Mouse (Mus musculus): ENCODE results near the gene Kalrn.

Kalrn gene

GRCm38 (mm10) chr16:33939636-33940035 lies 633.7 kb downstream of the Kalrn start:
- CTCF ChIA-PET: no interaction called here

GRCm38 (mm10) chr16:33939133-33939531 lies 634.2 kb downstream of the Kalrn start:
- CTCF ChIA-PET: interaction anchor here (0.7 kb wide), 1 partner anchor 123 kb away, joined by 3 read pairs; no protein-coding TSS in a partner anchor

GRCm38 (mm10) chr16:33938311-33939132 lies 634.8 kb downstream of the Kalrn start:
- CTCF ChIA-PET: interaction anchor here (0.7 kb wide), 1 partner anchor 122 kb away, joined by 3 read pairs; no protein-coding TSS in a partner anchor

- CTCF ChIA-PET: no interaction called here
These were observed 635.8 kb downstream of the Kalrn start for GRCm38 (mm10) chr16:33937567-33937966.

- CTCF ChIA-PET: no interaction called here
These were observed 636.4 kb downstream of the Kalrn start for GRCm38 (mm10) chr16:33936885-33937284.

- CTCF ChIA-PET: no interaction called here
These were observed 637.9 kb downstream of the Kalrn start for GRCm38 (mm10) chr16:33935407-33935785.

GRCm38 (mm10) chr16:33934701-33935406 lies 638.5 kb downstream of the Kalrn start:
- CTCF ChIA-PET: no interaction called here

GRCm38 (mm10) chr16:33933411-33933810 lies 639.9 kb downstream of the Kalrn start:
- CTCF ChIA-PET: no interaction called here

- CTCF ChIA-PET: no interaction called here
These were observed 641.2 kb downstream of the Kalrn start for GRCm38 (mm10) chr16:33932126-33932525.

- CTCF ChIA-PET: no interaction called here
These were observed 641.6 kb downstream of the Kalrn start for GRCm38 (mm10) chr16:33931682-33932081.

GRCm38 (mm10) chr16:33930785-33931184 lies 642.5 kb downstream of the Kalrn start:
- CTCF ChIA-PET: no interaction called here

GRCm38 (mm10) chr16:33928788-33929462 lies 644.4 kb downstream of the Kalrn start:
- CTCF ChIA-PET: no interaction called here

- CTCF ChIA-PET: no interaction called here
These were observed 646.0 kb downstream of the Kalrn start for GRCm38 (mm10) chr16:33927263-33927824.

- CTCF ChIA-PET: no interaction called here
These were observed 649.6 kb downstream of the Kalrn start for GRCm38 (mm10) chr16:33923758-33924157.

- CTCF ChIA-PET: no interaction called here
These were observed 650.4 kb downstream of the Kalrn start for GRCm38 (mm10) chr16:33923001-33923316.

GRCm38 (mm10) chr16:33922111-33923000 lies 651.0 kb downstream of the Kalrn start:
- CTCF ChIA-PET: interaction anchor here (0.6 kb wide), 1 partner anchor 23 kb away, joined by 7 read pairs; no protein-coding TSS in a partner anchor

GRCm38 (mm10) chr16:33921514-33921913 lies 651.8 kb downstream of the Kalrn start:
- CTCF ChIA-PET: no interaction called here

Data from spleen, embryonic (tissue).